Mouse (Mus musculus) granulocyte monocyte progenitor cell, adult 5-6 weeks (primary cell): ENCODE results near the gene Cacng1. TPM values are rescaled to one million over a fixed set of nuclear protein-coding genes. Genes with fewer than 3 reads are reported as not detected.
A peak's percentile ranks its signal among the peaks of the same experiment; 100 is the strongest.

Experiments used
- ATAC-seq: replicated peaks from 2 replicates; pipeline ENCODE4 v1.8.0; 2016; ENCODE audit warnings: mild to moderate bottlenecking, moderate TSS enrichment, inconsistent platforms; ENCODE audit not compliant: poor library complexity, severe bottlenecking
- total RNA-seq, 2 experiments: library from RNA; stranded (forward) in 1 of 2; stranded (reverse) in 1 of 2; fragments of 200-712, 200-1000 nt in 1 of 2; fragments of >200 nt in 1 of 2; fragmentation: Nextera tagmentation in 1 of 2; gene quantifications; 2 replicates each; pipeline ENCODE4 v1.2.3; 2014 to 2017

Cacng1 gene
- total RNA-seq, 2 experiments from 2014 or later = not detected

DNA sequence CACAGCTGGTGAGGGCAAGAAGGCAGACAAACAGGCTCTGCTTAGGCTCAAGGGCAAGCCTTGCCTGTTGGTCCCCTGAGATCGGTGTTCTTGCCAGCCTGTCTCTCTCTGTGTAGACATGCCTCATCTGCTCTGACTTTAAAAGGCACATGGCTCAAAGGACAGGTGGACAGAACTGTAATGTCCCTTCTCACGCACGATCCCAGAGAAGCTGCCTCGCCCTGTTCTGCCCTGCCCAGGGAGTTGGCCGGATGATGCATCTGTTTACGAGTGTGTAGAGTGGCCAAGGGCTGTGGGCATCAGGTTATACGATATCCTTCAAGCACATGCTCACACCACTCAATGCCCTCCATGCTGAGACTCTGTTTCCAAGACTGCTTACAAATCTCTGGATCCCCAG is 2.0 kb downstream of the Cacng1 start:
- no peak for ATAC-seq

DNA sequence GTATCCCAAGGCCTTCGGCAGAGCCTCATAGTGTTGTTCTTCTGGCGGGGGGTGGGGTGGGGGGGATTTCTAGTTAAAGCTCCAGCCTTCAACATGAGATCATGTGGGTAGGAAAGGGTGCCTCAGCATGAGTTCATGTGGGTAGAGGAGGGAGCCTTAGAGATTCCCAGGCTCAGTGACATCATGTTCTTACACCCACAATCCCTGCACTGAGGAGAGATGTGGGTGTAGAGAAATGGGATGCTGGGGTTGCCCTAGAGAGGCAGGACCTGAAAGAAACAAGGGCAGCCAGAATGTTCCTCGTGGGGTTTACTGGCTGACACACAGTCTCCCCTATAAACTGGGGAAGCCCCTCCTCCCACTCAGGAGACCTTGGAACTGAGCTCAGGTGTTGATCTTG is 5.9 kb downstream of the Cacng1 start:
- no peak for ATAC-seq

DNA sequence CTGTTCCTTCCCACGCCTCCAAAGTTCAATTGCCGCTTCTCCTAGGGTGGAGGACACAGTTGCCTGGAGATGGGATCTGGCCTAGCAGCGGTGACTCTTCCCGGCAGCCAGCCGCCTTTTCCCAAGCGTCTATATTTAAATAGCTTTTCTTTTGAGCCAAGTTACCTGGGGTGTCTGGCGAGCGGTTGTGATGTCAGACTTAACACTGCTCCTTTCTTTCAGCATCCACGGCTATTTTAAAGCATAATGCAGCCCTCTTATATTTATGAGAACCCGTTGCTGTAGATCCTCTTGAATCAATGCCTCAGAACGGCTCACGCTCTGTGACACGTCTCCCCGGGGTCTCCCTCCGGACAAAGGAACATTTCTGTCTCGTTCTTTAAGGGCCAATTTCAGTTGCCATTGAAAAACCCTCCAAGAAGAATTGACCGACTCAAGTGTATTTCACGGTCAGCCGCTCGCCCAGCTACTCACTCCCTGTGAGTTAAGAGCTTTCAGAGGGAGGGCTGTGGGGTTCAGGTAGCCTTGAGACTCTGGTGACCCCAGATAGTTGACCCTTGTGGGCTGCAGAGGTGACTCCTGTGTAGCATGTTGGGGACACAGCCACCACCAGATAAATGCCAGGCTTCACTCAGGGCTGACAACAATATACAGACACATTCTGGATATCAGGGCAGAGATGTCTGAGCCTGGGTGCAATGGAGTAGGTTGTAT is 8.3 kb downstream of the Cacng1 start:
- no peak for ATAC-seq

DNA sequence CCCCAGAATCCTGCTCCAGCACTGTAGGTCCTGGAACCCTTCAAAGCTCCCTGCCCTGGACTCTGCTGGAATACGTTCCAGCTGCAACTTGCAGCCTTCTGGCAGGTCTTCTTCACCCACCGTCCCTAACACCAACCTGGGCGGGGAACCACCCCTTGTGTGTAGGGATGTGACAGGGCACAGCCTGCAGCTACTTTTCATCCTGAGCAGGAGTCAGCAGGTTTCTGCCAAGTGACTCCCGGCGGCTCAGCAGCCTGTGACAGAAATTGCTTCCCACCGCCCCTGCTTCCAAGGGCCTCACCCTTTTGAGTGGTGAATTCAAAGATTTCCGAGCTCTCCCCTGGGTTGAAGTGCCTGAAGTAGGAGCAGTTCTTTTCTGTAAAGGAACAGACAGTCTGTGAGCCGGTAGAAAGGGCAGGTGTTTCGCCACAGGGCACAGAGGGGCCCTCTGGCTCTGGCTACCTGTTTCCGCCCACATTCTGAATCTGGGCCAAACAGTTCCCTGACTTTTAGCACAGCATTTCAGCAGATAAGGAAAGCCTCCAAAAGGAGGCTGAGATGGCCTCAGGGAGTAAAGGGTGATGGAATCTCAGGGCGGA is 10.7 kb downstream of the Cacng1 start:
- no peak for ATAC-seq

DNA sequence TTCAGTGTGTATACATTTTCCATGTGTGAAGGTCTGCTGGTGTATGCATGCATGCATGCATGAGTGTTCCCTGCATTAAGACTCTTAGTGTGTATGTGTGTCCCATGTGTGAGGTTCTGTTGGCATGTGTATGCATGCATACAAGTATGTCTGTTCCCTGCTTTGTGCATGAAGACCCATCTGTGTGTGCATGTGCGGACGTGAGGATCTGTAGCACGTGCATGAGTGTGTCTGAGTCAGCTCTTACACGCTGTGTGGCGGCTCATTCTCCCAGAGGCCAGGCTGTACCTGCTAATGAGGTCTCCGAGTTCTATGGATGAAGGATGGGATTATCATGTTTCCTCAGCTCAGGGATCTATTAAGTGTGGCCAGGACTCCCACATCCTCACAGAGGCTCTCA is 11.3 kb downstream of the Cacng1 start:
- no peak for ATAC-seq

DNA sequence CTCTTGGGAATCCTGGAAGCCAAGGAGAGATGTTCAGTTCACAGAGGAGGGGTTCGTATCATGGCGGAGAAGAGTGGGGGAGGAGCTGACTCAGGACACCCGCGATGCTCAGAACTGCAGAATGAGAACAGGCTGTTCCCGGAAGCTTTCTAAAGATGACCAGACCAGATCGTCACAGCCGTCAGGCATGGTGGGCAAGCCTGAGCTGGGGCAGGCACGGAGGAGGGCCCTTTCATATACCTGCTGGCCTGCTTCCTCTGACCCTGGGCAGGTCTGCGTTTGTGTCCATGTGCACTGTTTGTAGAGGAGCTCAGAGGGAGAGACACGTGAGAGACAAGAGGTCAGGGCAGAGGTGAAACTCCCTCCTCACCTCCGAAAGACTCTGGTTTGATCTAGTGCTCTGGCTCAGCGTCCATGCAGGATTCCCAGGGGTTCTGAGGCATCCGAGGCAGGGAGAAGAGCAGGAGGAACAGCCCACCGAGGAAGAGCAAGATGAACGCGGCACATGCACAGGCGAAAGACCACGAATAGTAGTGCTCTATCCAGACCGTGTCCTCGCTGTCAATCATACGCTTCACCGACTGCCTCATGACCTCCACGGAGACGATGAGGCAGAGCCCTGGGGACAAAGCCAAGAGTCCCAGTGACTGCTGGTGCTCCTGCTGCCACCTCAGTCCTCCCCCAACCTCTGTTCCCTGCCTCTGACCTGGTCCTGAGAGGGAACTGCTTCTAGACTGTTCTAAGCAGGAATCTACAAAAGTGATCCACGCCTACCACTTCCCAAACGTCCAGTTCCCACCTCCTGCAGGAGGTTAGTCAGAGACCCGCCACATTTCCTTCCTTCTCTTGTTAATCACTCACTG is 12.8 kb downstream of the Cacng1 start:
- ATAC-seq = no peak

DNA sequence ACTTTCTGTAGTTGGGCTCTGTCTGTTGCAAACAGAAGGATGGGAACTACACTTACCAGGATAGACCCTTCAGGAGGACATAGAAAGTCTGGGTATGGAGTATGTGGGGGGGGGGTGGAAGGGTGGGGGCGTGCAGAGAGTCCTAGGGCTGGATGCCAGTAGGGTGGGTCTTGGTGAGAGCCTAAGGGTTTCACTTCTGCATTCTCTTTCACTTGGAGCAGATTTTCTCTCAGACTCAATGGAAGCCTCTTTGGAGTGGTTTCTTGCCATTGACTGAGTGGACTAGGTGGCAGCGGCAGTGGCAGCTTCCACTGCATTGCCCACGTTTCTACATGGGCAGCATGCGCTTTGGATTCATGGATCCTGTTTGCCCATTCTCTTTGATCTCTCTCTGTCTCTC is 16.4 kb downstream of the Cacng1 start:
- ATAC-seq = peak; percentile 62

DNA sequence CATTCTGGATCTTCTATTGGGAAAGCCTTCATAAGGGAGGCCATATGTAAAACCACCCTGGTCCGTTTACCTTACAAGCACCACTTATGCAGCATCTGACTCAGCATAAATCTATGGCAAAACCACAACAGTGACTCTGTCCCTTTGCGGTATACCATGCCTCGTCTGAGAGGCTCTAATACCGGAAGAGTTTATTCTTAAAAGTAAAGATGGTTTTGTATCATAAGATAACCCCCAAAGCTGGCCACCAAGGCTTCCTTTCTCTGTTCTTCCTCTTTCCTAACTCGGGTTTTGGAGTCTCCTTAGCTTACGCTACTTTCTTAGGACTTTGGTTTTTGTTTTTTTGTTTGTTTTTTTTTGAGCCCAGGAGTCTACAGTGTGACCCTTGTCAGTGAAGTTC is 23.0 kb downstream of the Cacng1 start:
- peak; percentile 93 for ATAC-seq

DNA sequence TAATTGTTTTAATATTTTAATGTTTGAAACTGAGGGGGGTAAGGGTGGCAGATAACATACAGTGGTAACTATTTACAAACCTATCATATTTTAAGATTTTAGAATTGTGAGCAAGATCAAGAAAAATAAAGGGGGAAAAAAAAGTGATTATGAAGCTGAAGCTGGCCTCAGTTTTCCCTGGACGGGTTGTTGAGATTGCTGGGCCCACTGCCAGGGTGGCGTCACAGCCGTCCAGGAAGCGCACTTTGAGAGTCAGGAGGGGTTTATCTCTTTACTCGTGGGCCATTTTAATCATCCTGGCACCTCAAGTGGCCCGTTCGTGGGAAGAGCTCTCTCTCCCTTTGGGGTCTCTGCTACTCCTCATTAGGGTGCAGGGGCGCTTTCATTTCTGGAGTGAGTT is 24.8 kb downstream of the Cacng1 start:
- ATAC-seq = no peak

DNA sequence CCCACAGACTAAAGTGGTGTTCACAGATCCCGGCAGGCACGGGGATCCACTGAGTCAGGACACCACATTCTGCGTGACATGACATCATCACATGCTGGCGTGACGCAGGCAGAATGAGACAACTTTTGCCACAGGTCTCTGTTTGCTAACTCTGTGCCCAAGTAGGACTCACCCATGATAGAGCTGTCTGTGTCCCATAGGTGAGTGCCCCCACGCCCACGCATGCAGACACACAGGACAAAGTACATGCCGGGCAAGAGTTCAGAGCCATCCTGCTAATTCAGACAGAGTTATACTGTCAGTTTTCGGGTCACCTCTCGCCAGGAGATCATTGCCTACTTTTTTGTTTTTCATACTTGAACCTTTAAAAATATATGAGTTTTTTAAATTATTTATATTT is 27.8 kb downstream of the Cacng1 start:
- no peak for ATAC-seq

DNA sequence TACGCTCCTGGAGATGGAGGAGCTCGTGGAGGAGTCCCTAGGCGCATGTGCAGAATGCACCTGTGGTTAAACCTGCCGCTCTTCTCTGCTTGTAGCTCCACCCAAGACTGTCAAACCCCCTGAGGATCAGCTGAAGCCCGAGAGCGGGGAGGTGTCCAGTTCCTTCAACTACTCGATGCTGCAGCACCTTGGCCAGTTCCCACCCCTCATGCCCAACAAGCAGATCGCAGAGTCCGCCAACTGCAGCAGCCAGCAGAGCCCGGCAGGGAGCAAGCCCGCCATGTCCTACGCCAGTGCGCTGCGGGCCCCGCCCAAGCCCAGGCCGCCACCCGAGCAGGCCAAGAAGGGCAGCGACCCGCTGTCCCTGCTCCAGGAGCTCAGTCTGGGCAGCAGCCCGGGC is 30.0 kb downstream of the Cacng1 start:
- no peak for ATAC-seq

DNA sequence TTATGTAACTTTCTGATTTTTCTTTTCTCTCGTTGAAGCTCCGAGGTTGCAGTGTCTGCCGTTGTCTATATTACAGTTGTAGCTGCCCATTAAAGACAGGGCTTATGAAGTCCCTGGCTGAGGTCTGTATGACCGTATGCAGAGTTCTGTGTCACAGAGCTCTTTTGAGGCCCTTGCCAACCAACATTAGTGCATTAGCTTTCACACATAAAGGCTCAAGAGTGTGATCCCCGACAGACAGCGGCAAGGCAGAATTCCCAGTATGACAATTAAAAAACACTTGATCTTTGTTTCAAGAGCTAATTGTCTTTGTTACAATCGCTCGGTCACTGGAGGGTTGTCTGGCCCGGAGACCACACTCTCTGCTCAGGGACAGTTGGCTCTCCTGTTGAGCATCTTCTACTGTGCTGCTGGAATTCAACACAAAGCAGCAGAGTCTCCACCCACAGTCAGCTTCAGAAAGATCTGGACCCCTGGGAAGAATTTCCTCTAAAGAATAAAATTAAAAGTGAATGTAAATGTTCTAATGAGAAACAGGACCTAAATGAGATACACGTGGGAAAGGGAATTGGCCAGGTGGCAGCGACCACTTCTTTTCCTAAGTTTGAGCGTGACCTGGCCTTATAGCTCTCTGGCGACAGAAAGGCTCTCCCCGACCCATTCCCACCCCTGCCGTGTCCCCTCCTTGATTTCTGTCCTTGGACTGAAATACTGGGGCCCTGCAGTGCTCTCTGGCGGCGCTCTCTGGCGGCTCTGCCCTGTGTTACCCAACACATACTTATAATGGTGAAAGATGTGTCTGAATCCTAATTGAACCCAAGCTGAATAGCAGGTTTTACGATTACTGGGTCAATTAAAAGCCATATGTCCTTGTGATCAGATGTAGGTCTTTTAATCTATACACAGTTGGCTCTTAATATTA is 32.5 kb downstream of the Cacng1 start:
- ATAC-seq = no peak

DNA sequence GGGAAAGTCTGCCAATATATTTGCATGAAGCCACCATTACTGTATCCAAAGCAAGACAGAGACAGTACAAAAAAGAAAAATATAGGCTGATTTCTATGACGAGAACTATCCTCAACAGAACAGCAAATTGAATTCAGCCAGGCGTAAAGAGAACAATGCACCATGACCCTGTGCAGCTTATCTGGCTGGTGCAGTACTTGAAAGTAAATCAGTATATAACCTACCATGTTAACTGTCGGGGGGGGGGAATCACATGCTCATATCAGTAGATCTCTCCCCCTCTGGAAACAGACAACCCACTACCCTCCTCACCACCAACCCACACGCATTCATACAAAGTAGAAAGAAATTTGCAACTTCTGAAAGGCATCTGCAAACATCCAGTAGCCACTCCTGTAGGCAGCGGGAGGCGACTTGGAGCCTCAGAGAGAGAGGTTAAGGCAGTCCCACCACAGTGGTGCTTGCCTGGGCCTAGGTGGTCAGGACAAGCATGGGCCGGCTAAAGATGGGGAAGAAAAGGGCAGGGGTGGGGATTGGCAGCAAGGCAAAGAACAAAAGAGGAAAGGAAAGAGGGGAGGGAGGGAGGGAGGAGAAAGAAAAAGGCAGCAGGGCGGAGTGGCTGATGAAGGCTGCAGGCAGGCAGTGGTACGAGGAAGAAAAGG is 33.5 kb downstream of the Cacng1 start:
- no peak for ATAC-seq

DNA sequence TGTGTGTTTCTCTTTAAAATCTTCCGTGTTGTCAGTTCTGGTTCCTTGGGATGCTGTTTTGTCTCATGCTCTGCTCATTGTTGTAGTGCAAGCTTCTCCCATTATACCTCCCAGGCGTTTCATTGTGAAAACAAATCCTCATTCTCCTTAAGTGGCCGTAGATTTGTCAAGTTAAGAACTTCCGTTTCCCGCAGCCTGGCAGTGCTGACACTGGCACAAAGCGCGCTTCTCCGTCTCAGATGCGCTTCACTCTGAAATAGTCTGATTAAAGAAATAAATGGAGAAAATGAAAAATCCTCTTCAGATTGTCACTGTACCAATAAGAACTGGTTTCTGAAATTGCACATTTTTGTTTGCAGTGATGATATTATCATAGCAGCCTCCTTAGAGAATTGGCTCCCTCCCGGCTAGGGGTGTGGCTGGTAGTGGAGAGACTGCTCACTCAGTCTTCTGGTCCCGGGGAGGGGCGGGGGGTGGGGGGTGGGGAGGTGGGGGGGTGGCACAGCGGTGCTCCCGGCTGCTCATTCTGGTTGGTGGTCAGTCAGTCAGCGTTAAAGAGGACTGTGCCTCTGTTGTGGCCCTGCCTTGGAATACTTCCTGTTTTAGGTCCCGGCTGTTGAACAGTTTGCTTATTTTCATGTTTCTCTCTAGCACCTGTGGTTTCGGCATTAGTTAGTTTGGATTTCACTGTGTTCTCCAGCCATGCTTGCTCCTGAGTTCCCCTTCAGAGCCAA is 39.9 kb downstream of the Cacng1 start:
- ATAC-seq = peak; percentile 53; the same call in 1 of the 2 replicates

DNA sequence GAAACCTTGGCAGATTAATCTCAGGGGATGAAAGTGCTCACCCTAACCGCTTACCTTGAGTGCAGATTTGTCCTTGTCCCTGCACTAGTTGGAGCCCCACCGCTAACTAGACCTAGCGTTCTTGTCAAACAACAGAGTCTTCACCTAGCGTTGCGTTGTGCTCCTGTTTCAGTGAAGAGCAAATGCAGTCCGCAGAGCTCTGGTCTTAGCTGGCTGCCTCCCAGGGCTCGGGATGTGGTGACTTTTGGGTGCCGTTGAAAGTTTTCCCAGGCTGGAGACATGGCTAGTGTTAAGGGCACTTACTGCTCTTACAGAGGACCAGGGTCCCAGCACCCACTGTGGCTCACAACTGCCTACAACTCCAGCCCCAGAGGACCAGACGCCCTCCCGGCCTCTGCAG is 41.1 kb downstream of the Cacng1 start:
- no peak for ATAC-seq

DNA sequence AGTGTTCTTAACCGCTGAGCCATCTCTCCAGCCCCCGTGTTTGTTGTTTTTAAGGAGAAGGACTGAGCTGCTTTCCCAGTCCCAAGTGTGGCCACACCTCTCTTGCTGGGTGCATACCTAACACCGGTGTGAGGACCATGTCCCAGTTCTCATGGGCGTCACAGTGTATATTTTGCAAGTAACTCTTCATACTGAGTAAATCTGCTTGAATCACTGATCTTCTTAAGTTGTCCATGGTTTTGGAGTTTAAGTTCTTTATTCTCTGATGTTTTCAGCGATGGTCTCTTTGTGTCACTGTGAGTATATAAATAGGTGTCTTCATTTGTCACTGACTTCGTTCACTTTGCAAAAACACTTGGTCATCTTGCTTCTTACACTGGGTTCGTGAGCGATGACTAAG is 41.7 kb downstream of the Cacng1 start:
- no peak for ATAC-seq

DNA sequence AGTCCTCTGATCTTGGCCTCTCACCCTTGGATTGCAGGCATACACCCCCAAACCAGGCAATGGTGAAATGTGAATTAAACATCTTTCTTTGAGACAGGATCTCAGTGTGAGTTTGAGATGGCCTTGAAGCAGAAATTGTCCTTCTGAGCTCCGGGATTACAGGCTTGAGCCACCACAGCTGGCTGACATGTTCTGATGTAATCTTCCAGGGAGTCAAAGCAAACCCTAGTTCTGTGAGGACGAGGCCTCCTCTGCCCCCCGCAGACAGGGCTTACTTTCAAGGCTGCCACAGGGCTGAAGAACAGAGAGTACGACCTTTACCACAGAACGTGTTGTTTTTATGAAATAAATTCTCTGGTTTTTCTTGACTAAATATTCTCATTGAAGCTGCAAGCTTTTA is 42.3 kb downstream of the Cacng1 start:
- ATAC-seq = no peak

DNA sequence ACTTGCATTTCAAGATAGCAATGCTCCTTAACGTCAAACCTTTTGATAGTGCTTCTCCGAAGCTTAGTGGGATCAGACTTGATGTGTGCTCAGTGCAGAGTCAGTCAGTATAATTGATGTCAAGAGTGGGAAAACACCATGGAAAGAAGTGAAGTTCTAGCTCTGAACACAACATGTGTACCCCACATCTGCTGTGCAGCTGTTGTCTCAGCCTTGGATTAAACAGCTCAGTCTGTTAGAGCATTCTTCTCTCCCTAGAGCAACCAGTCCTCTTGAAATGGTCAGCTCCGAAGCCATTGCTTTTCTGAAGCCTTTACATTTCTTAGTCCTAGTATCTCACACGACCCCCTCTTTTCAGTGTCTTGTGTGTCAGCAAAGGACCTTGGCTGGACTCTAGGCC is 47.3 kb downstream of the Cacng1 start:
- no peak for ATAC-seq

DNA sequence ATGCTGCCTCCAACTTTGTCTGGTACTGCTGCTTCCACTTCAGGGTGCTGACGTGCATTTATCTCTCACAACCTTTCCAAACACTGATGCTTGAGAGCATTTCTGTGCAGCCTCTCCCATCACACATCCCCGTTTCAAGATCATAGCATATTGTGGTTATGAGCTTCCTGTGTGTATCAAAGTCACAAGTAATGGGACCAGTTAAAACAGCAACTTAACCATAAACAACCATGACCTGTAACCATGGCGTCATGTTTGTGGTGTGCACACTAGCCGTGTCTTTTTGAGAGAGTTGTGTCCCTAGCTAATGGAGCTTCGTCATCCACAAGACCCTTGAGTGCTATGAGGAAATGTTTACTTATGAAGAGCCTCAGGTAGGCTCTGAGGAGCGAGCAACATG is 48.1 kb downstream of the Cacng1 start:
- ATAC-seq = no peak
